Mouse (Mus musculus): ENCODE measurements around the gene Msantd1. TPM values are rescaled to one million over a fixed set of nuclear protein-coding genes. Genes with fewer than 3 reads are reported as not detected.

Gene Msantd1
- 0.62 TPM for polyA plus RNA-seq (2015; fragmentation: Illumina TruSeq; extraction: RNeasy Lipid Tissue Mini Kit (QIAGEN cat#74804); ENCODE audit: insufficient read depth, low replicate concordance)

GRCm38 (mm10) chr5:34907910-34908725 lies at the start of gene Msantd1:
Gene Msantd1 (plus strand): TSS chr5:34908012.

GRCm38 (mm10) chr5:34948861-34949760 lies 41.3 kb downstream of the Msantd1 start, which contains the start of gene Rgs12:
Gene Rgs12 (plus strand): TSS chr5:34949445.

Other genes starting within 250 kb of the Msantd1 start
- gene Nop14, start 247.9 kb upstream of the Msantd1 start, polyA plus RNA-seq (2015; fragmentation: Illumina TruSeq; extraction: RNeasy Lipid Tissue Mini Kit (QIAGEN cat#74804); ENCODE audit: insufficient read depth, low replicate concordance): 47.6 TPM
- gene Grk4, start 247.6 kb upstream of the Msantd1 start, polyA plus RNA-seq (2015; fragmentation: Illumina TruSeq; extraction: RNeasy Lipid Tissue Mini Kit (QIAGEN cat#74804); ENCODE audit: insufficient read depth, low replicate concordance): 7.3 TPM
- gene Htt, start 146.3 kb upstream of the Msantd1 start, polyA plus RNA-seq (2015; fragmentation: Illumina TruSeq; extraction: RNeasy Lipid Tissue Mini Kit (QIAGEN cat#74804); ENCODE audit: insufficient read depth, low replicate concordance): 30.0 TPM
- 17.1 TPM for gene Rgs12, start 41.4 kb downstream of the Msantd1 start, polyA plus RNA-seq (2015; fragmentation: Illumina TruSeq; extraction: RNeasy Lipid Tissue Mini Kit (QIAGEN cat#74804); ENCODE audit: insufficient read depth, low replicate concordance)
- 0.52 TPM for gene Hgfac, start 133.5 kb downstream of the Msantd1 start, polyA plus RNA-seq (2015; fragmentation: Illumina TruSeq; extraction: RNeasy Lipid Tissue Mini Kit (QIAGEN cat#74804); ENCODE audit: insufficient read depth, low replicate concordance)
- not detected for gene Dok7, start 148.8 kb downstream of the Msantd1 start, polyA plus RNA-seq (2015; fragmentation: Illumina TruSeq; extraction: RNeasy Lipid Tissue Mini Kit (QIAGEN cat#74804); ENCODE audit: insufficient read depth, low replicate concordance)
- 24.9 TPM for gene Lrpap1, start 197.8 kb downstream of the Msantd1 start, polyA plus RNA-seq (2015; fragmentation: Illumina TruSeq; extraction: RNeasy Lipid Tissue Mini Kit (QIAGEN cat#74804); ENCODE audit: insufficient read depth, low replicate concordance)

All from spleen, adult 10 weeks (tissue).